Mouse (Mus musculus) induced T-regulatory cell, adult 2 months (primary cell): ENCODE results near the gene Cdc26.

Experiments used
- DNase-seq: peaks from one replicate; pipeline ENCODE4 v3.0.0-alpha.2; 2012; ENCODE audit warnings: low read depth

Cdc26 gene

GRCm38 (mm10) chr4:62398956-62399355 lies 9.5 kb downstream of the Cdc26 start:
- DNase-seq: no peak

GRCm38 (mm10) chr4:62397616-62398365 lies 10.7 kb downstream of the Cdc26 start:
- no peak for DNase-seq

GRCm38 (mm10) chr4:62395806-62396205 lies 12.6 kb downstream of the Cdc26 start:
- no peak for DNase-seq

- no peak for DNase-seq
These were observed 15.0 kb downstream of the Cdc26 start for GRCm38 (mm10) chr4:62393459-62393858.

GRCm38 (mm10) chr4:62391892-62392291 lies 16.6 kb downstream of the Cdc26 start:
- no peak for DNase-seq

GRCm38 (mm10) chr4:62389592-62390512 lies 18.6 kb downstream of the Cdc26 start:
- DNase-seq: no peak

GRCm38 (mm10) chr4:62385439-62385838 lies 23.0 kb downstream of the Cdc26 start:
- no peak for DNase-seq

GRCm38 (mm10) chr4:62384159-62384558 lies 24.3 kb downstream of the Cdc26 start:
- DNase-seq: no peak

- no peak for DNase-seq
These were observed 24.7 kb downstream of the Cdc26 start for GRCm38 (mm10) chr4:62383752-62384151.

GRCm38 (mm10) chr4:62383207-62383606 lies 25.2 kb downstream of the Cdc26 start:
- no peak for DNase-seq

GRCm38 (mm10) chr4:62379724-62380381 lies 28.6 kb downstream of the Cdc26 start:
- no peak for DNase-seq

GRCm38 (mm10) chr4:62376123-62376522 lies 32.3 kb downstream of the Cdc26 start:
- DNase-seq: no peak

GRCm38 (mm10) chr4:62374342-62374741 lies 34.1 kb downstream of the Cdc26 start:
- no peak for DNase-seq

GRCm38 (mm10) chr4:62373668-62374067 lies 34.8 kb downstream of the Cdc26 start:
- no peak for DNase-seq

- DNase-seq: no peak
These were observed 35.5 kb downstream of the Cdc26 start for GRCm38 (mm10) chr4:62372818-62373520.

GRCm38 (mm10) chr4:62372410-62372809 lies 36.0 kb downstream of the Cdc26 start:
- no peak for DNase-seq

GRCm38 (mm10) chr4:62369091-62369490 lies 39.4 kb downstream of the Cdc26 start:
- DNase-seq: no peak

- DNase-seq: no peak
These were observed 40.9 kb downstream of the Cdc26 start for GRCm38 (mm10) chr4:62367586-62367985.

- DNase-seq: no peak
These were observed 42.2 kb downstream of the Cdc26 start for GRCm38 (mm10) chr4:62366291-62366690.

- DNase-seq: no peak
These were observed 44.1 kb downstream of the Cdc26 start for GRCm38 (mm10) chr4:62364299-62364698.

- DNase-seq: no peak
These were observed 46.0 kb downstream of the Cdc26 start for GRCm38 (mm10) chr4:62362437-62362836.

- no peak for DNase-seq
These were observed 46.4 kb downstream of the Cdc26 start for GRCm38 (mm10) chr4:62361997-62362396.
